Mouse (Mus musculus) T-cell, adult 66 days (primary cell): Measurements from ENCODE around the gene Crp. TPM values are rescaled to one million over a fixed set of nuclear protein-coding genes. Genes with fewer than 3 reads are reported as not detected.

ENCODE experiments used
- total RNA-seq, 2 experiments: library from RNA; stranded (reverse); gene quantifications; 3 replicates in 1 of 2; 4 replicates in 1 of 2; pipeline ENCODE4 v1.2.4; 2023

The Crp gene
- not detected for total RNA-seq

DNA sequence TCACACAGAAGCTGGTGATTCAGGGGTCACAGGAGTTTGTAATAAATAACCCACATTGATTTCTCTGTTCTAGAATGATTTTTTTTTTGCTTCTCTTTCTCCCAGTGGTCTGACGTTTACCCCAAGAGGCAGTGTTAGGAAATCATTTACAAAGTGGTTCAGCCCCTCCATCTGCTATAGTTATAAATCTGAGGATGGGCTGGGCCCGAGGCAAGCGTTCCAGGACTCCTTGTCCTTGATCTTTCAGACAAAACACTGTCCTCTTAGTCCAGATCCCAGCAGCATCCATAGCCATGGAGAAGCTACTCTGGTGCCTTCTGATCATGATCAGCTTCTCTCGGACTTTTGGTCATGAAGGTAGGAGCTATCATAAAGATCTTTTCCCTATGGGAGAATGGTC is at the start of gene Crp:
Gene Crp, plus strand, starts transcription at position 212 of the 400 bp plus-strand sequence.

Other genes with a start within 250 kb of the Crp start
- 1 to 10 TPM in 1 of 2 experiments, not detected in 1; 1.4 TPM for gene Slamf9, start 222.7 kb upstream of the Crp start, total RNA-seq
- 1 to 10 TPM in 1 of 2 experiments, under 1 TPM in 1; 0.89 to 1.6 TPM for gene Igsf9, start 216.3 kb upstream of the Crp start, total RNA-seq
- gene Tagln2, start 198.0 kb upstream of the Crp start, total RNA-seq = 100 to 1,000 TPM; 249 to 308 TPM
- gene Cfap45, start 177.3 kb upstream of the Crp start, total RNA-seq = under 1 TPM in 1 of 2 experiments, not detected in 1; 0.20 TPM
- gene Vsig8, start 142.1 kb upstream of the Crp start, total RNA-seq = not detected
- under 1 TPM in 1 of 2 experiments, not detected in 1; 0.67 TPM for gene Slamf8, start 107.5 kb upstream of the Crp start, total RNA-seq
- gene Fcrl6, start 95.5 kb upstream of the Crp start, total RNA-seq = not detected
- 1 to 10 TPM; 2.0 to 2.7 TPM for gene Dusp23, start 65.1 kb upstream of the Crp start, total RNA-seq
- not detected for gene Apcs, start 197.0 kb downstream of the Crp start, total RNA-seq